Mouse (Mus musculus): ENCODE measurements around the gene Gng13.

Gng13 gene

GRCm38 (mm10) chr17:25716711-25717637 lies at the start of gene Gng13:
Gene Gng13, plus strand, starts transcription at chr17:25717171.
- DNase-seq (ENCODE audit: low read depth): no peak

DNA sequence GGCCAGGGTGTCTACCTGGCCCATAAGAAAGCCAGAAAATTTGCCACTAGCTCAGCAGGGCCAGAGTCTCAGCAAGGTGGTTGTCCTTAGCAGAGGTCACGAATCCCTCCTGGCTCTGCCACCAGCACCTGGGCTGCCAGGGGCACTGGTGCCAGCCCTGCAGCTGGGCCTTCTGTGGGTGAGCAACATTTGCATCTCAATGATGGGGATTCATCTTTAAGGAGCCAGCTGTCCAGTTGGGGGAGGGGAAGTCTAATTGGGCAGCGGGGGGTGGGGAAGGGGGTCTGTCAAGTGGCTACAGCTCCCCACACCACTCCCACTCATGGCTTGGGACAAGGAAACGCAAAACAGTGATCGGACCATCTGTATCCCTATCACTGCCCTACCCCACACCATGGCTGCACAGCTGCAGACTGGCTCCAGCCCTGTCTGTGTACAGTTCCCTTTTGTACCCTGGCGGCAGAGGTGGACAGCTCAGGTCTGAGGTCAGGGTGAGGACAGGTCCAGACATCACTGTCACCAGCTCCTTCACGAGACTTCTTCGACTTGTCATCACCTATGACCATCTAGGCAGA lies 48.4 kb upstream of the Gng13 start:
- no peak for DNase-seq (ENCODE audit: low read depth)

DNA sequence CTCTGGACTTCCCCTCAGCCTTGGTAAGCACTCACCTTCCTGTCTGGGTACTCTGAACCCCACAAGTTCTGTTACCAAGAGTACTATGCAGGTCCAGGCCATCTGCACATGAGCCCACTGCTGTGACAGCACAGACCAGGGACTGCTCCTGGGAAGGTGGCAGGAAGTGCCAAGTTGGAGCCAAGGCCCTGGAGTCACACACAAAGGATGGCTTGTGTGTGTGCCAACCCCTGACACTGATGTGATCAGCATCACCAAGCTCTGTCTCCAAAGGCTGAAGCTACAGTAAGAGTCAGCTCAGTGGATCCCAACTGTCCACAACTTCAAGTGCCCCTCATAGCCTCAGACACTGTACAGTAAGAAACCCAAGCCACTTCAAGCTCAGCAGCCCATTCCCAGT lies 44.0 kb upstream of the Gng13 start:
- DNase-seq (ENCODE audit: low read depth): no peak

DNA sequence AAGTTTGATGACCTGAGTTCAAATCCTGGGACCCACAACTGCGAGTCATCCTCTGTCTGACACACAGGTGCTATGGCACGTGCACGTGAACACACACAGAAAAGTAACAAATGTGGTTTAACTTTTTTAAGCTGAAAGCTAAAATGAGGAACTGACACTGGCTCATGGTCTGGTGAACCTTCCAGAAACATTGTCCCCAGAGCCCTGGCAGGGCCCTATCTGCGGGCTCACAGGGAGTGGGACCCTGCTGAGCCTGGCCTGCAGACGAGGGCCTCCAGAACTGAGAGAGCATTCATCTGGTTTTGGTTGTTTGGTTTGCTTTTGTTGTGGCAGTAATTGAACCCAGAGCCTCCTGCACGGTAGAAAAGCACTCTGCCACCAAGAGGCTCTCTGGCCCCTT lies 39.0 kb upstream of the Gng13 start:
- DNase-seq (ENCODE audit: low read depth): no peak

GRCm38 (mm10) chr17:25679818-25680217 lies 37.2 kb upstream of the Gng13 start:
- DNase-seq (ENCODE audit: low read depth): no peak

DNA sequence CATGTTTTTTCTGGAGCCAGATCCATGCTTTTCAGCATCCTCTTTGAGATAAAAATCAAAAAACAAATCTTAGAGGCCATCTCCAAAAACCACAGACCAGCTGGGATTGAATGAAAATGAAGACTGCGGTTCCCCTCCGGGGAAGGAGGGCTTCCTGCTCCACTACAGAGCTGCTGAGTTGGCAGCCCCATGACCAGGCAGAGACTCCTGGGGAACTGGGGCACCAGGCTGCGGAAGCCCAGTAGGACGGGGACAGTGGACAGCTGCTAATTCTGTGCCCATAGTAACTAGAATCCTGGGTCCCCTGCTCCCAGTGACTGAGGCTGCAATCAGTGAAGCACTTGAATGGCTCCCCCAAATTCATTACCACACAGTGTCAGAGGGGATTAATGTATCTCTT lies 35.3 kb upstream of the Gng13 start:
- DNase-seq (ENCODE audit: low read depth): no peak

DNA sequence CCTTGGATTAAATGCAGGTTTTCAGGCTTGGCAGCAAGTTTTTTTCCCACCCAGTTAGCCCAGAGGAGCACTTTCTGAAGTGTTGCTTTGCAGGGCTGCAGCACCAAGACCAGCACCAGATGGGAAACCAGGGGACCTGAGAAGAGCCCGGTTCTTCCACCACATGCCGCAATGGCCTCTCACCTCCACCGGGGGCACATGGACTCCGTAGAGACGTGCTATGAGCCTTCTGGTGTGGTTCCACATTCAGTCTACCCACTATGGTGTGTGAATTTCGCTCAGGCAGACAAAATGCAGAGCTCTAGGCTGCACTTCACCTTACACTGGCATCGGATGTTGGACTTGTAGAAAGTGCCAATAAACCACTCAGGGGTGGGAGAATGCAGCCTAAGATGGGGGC lies 30.6 kb upstream of the Gng13 start:
- no peak for DNase-seq (ENCODE audit: low read depth)

DNA sequence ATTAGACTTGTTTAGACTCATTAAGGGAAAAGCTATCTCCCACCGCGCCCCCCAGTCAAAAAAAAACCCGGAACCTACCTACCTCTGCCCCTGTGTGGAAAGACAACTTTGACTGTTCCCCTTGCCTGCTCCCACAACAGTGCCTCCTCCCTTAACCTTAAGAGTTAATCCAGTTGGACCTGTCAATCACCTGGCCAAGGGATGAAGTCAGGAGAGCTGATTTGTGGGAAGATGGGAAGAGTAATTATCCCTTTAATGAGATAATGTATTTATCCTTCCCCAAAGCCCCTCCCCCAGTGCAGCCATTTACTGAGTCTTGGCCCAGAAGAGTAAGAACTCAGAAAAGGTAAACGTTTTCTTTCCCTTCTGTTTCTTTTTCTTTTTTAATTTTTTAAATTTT lies 28.0 kb upstream of the Gng13 start:
- DNase-seq (ENCODE audit: low read depth): no peak

- DNase-seq (ENCODE audit: low read depth): no peak
Measured at GRCm38 (mm10) chr17:25696263-25696662, 20.7 kb upstream of the Gng13 start.

- DNase-seq (ENCODE audit: low read depth): peak; percentile 65
Measured at GRCm38 (mm10) chr17:25698446-25698845, 18.5 kb upstream of the Gng13 start.

GRCm38 (mm10) chr17:25700863-25701496 lies 16.0 kb upstream of the Gng13 start:
- no peak for DNase-seq (ENCODE audit: low read depth)

DNA sequence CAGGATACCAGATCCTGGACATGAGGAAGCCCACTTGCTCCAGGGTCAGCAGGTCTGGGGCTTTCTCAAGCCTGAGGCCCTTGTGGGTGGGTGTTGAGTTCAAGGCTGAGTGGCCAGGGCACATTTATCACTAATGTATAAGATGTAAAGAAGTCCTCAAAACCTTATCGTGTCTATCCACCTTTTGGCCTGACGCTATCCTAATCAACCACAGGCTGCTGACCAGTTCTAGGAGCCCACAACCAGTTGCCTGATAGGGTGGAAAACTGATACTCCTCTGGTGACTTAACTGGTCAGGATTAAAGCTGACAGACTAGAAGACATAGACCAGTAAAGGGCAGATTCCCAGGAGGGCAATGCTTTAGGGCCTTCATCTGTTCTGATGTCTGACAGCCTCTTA lies 7.0 kb upstream of the Gng13 start:
- no peak for DNase-seq (ENCODE audit: low read depth)

DNA sequence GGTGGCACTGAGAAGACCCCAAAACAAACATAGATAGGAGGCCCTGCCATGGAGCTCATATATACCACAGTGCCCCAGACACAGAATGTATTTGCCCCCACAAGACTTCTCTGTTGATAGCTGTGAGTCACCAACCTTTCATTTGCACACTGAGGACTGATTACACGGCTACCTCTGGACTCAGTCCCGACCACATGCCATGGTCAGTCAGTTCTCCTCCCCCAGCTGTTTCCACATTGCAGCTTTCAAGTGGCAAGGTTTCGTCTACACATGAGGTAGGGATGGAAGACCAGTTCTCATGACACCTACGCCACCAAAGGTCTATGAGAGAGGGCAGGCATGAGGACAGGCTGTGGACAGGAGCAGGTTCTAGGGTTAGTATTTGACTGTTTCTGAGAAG lies 5.8 kb upstream of the Gng13 start:
- DNase-seq (ENCODE audit: low read depth): no peak

- no peak for DNase-seq (ENCODE audit: low read depth)
Measured at GRCm38 (mm10) chr17:25715627-25716026, 1.3 kb upstream of the Gng13 start.

DNA sequence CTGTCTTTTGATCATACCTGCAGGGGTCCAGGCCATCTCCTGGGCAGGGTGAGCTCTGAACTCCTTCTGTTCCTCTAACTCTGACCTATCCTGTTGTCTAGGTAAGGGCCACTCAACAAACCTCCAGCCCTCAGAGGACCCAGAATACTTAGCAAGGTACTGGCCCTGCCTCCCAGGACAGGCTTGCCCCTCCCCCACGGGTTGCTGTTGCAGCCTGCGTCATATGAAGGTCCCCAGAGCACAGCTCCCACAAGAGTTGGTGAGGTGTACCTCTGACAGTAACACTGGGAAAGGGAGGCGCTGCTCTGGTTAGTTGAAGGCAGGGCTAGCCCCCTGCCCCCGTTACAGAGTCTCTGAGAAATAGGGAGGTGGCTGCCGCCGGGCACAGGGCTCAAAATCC lies 841 bp upstream of the Gng13 start:
- DNase-seq (ENCODE audit: low read depth): no peak

GRCm38 (mm10) chr17:25717691-25718090 lies 720 bp downstream of the Gng13 start:
- DNase-seq (ENCODE audit: low read depth): no peak

GRCm38 (mm10) chr17:25721476-25721875 lies 4.5 kb downstream of the Gng13 start:
- DNase-seq (ENCODE audit: low read depth): no peak

DNA sequence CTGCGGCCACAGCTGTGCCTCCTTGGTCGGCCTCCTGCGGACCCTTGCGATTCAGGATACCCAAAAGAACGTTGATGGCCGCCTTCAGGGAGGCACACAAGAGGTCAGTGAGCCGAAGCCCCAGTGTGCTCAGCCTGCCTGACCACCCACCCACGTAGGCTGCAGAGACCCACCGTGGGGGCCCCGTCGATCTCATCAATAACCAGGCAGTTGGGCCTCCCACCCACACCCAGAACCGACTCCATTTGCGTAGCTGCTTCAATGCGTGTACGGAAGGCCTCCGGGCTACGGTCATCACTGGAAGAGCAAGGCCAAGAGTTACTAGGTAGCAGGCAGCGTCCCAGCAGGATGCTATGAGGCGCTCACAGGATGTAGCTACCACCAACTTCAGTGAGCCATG lies 6.5 kb downstream of the Gng13 start:
- no peak for DNase-seq (ENCODE audit: low read depth)

DNA sequence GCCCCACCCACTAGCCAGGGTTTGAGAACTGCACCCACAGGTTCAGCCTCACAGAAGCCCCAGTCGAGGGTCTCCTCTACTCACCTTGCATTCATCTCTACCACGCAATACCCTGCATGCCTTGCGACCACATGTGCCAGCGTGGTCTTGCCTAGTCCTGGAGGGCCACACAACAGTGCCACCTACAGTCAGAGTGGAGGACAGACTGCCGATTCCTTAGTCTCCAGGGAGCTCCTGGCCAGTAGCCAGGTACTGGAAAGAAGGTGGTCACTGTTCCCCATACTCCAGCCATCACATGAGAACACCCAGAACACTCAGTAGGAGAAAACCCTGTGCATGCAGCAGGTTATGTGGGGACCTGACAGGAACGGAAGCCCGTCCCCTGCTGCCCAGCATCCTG lies 6.9 kb downstream of the Gng13 start:
- no peak for DNase-seq (ENCODE audit: low read depth)

DNA sequence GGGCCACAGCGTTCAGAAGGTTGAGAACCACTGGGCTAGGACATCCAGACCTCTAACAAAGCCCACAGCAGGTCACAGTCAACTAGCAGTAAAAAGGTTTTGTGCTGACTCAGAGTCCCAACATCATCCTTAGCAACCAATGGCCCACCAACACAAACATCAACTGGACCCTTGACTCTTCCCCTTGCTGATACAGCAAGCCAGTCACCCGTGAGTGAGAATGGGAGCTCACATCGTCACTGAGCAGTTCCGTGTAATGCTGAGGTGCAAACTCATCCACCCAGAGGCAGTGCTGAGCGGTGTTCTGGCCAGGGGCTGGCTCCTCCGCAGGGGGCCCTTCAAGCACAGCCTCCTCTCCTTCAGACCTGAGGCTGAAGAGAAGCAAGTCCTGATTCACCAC lies 8.3 kb downstream of the Gng13 start:
- DNase-seq (ENCODE audit: low read depth): no peak

GRCm38 (mm10) chr17:25727265-25728008 lies 10.5 kb downstream of the Gng13 start, which contains the start of the genes Chtf18 and Rpusd1:
Gene Chtf18, minus strand, starts transcription at chr17:25727419.
Gene Rpusd1, plus strand, starts transcription at chr17:25727670.
- peak; percentile 100 for DNase-seq (ENCODE audit: low read depth)

DNA sequence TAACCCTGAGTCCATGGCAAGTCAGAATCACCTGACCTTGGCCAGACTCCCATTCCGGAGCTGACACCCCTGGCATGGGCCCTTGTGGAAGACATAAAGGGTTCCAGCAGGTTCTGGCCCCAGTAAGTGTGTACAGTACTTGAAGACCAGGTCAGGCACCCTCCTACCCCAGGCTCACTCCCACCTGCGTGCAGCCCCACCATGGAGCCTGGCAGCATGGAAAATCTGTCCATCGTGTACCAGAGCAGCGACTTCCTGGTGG lies 11.0 kb downstream of the Gng13 start:
- DNase-seq (ENCODE audit: low read depth): no peak

GRCm38 (mm10) chr17:25732082-25732481 lies 15.1 kb downstream of the Gng13 start:
- DNase-seq (ENCODE audit: low read depth): peak; percentile 81
